Mouse (Mus musculus): ENCODE results near the gene Uchl5.

Gene Uchl5

GRCm38 (mm10) chr1:143838896-143839410 is 61.9 kb downstream of the Uchl5 start:
- no peak for TF ChIP-seq GATA4 (IDR thresholded peaks at IDR 0.05; ENCODE audit: insufficient replicate concordance, low read length)

GRCm38 (mm10) chr1:143852329-143852728 is 75.3 kb downstream of the Uchl5 start:
- TF ChIP-seq GATA4 (IDR thresholded peaks at IDR 0.05; ENCODE audit: insufficient replicate concordance, low read length): peak; percentile 39; the same call in 1 of the 2 replicates

- no peak for TF ChIP-seq GATA4 (IDR thresholded peaks at IDR 0.05; ENCODE audit: insufficient replicate concordance, low read length)
Measured at GRCm38 (mm10) chr1:143852779-143853358, 75.8 kb downstream of the Uchl5 start.

GRCm38 (mm10) chr1:143853691-143854115 is 76.6 kb downstream of the Uchl5 start:
- no peak for TF ChIP-seq GATA4 (IDR thresholded peaks at IDR 0.05; ENCODE audit: insufficient replicate concordance, low read length)

DNA sequence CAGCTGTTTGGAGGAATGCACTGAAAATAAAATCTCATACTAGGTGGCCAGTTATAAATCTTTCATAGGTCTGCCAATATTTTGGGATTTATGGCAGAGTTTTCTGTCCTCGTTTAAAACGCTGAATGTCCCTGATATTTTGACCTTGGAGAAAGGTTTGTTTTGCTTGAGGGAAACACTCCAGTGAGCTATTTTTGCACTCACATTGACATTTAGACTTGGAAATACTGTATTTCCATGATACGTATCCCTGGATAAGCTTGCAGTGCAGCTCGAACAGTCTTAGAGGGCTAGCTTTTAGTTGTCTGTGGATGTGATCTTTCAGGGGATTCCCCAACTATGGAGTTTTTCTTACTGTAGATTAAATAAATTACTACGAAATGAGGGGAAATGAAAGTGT is 78.6 kb downstream of the Uchl5 start:
- TF ChIP-seq GATA4 (IDR thresholded peaks at IDR 0.05; ENCODE audit: insufficient replicate concordance, low read length): no peak

Measured in liver, adult (tissue).